Mouse (Mus musculus): ENCODE data around the gene Adk. TPM values are rescaled to one million over a fixed set of nuclear protein-coding genes. Genes with fewer than 3 reads are reported as not detected.

Gene Adk
- polyA plus RNA-seq, 1 experiment, result 69.5 TPM

GRCm38 (mm10) chr14:21402621-21403405 lies 350.4 kb downstream of the Adk start:
- Histone ChIP-seq H3K4me3 (ENCODE audit: insufficient read depth, poor library complexity, severe bottlenecking) (no peak overlapping the region), H3ac (ENCODE audit: control insufficient read depth, insufficient read length, low read depth) (no peak overlapping the region)
- TF ChIP-seq MYOG (IDR thresholded peaks at IDR 0.05; ENCODE audit: control insufficient read depth, extremely low read depth, insufficient read length), result no peak
- TF ChIP-seq CTCF (IDR thresholded peaks at IDR 0.05; ENCODE audit: control insufficient read depth, insufficient read depth, insufficient read length), result no peak
- no peak for TF ChIP-seq FOSL1 (IDR thresholded peaks at IDR 0.05; ENCODE audit: insufficient read depth, low read length, poor library complexity, severe bottlenecking)
- no peak for TF ChIP-seq MYOD1 (IDR thresholded peaks at IDR 0.05; ENCODE audit: control insufficient read depth, insufficient read length, low read depth)
- no peak for TF ChIP-seq CEBPB (IDR thresholded peaks at IDR 0.05; ENCODE audit: low read depth)
- no peak for TF ChIP-seq MAX (IDR thresholded peaks at IDR 0.05)
- no peak for TF ChIP-seq USF1 (IDR thresholded peaks at IDR 0.05; ENCODE audit: low read depth)

GRCm38 (mm10) chr14:21406946-21407345 lies 354.6 kb downstream of the Adk start:
- H3ac ChIP-seq (ENCODE audit: control insufficient read depth, insufficient read length, low read depth), result no peak overlapping the region
- no peak for TF ChIP-seq MAX (IDR thresholded peaks at IDR 0.05)
- no peak for TF ChIP-seq FOSL1 (IDR thresholded peaks at IDR 0.05; ENCODE audit: insufficient read depth, low read length, poor library complexity, severe bottlenecking)
- TF ChIP-seq MYOG (IDR thresholded peaks at IDR 0.05; ENCODE audit: control insufficient read depth, extremely low read depth, insufficient read length), result no peak
- TF ChIP-seq USF1 (IDR thresholded peaks at IDR 0.05; ENCODE audit: low read depth), result no peak
- TF ChIP-seq CEBPB (IDR thresholded peaks at IDR 0.05; ENCODE audit: low read depth), result no peak
- no peak for TF ChIP-seq MYOD1 (IDR thresholded peaks at IDR 0.05; ENCODE audit: control insufficient read depth, insufficient read length, low read depth)
- no peak for TF ChIP-seq CTCF (IDR thresholded peaks at IDR 0.05; ENCODE audit: control insufficient read depth, insufficient read depth, insufficient read length)

More at GRCm38 (mm10) chr14:21402621-21403405, 350.4 kb downstream of the Adk start:
- no peaks in the 10 kb centered on the region for H3K27me3 ChIP-seq (ENCODE audit: control insufficient read depth, insufficient read depth, insufficient read length)
- H3K79me2 ChIP-seq (ENCODE audit: control insufficient read depth, insufficient read depth), result no peaks in the 10 kb centered on the region
- no peaks in the 10 kb centered on the region for H3K36me3 ChIP-seq (ENCODE audit: control insufficient read depth, insufficient read depth)
- H3K79me3 ChIP-seq (ENCODE audit: low read depth), result no peaks in the 10 kb centered on the region

GRCm38 (mm10) chr14:21408846-21409245 lies 356.5 kb downstream of the Adk start:
- Histone ChIP-seq H3K27me3 (ENCODE audit: control insufficient read depth, insufficient read depth, insufficient read length) (no peaks in the 10 kb centered on the region), H3K79me2 (ENCODE audit: control insufficient read depth, insufficient read depth) (no peaks in the 10 kb centered on the region), H3K36me3 (ENCODE audit: control insufficient read depth, insufficient read depth) (no peaks in the 10 kb centered on the region), H3K4me3 (ENCODE audit: insufficient read depth, poor library complexity, severe bottlenecking) (no peak overlapping the region), H3ac (ENCODE audit: control insufficient read depth, insufficient read length, low read depth) (no peak overlapping the region), H3K79me3 (ENCODE audit: low read depth) (no peaks in the 10 kb centered on the region)
- no peak for TF ChIP-seq MYOD1 (IDR thresholded peaks at IDR 0.05; ENCODE audit: control insufficient read depth, insufficient read length, low read depth)

More at GRCm38 (mm10) chr14:21406946-21407345, 354.6 kb downstream of the Adk start:
- no peaks in the 10 kb centered on the region for H3K27me3 ChIP-seq (ENCODE audit: control insufficient read depth, insufficient read depth, insufficient read length)
- no peaks in the 10 kb centered on the region for H3K79me3 ChIP-seq (ENCODE audit: low read depth)
- H3K4me3 ChIP-seq (ENCODE audit: insufficient read depth, poor library complexity, severe bottlenecking), result no peak overlapping the region
- H3K36me3 ChIP-seq (ENCODE audit: control insufficient read depth, insufficient read depth), result no peaks in the 10 kb centered on the region
- H3K79me2 ChIP-seq (ENCODE audit: control insufficient read depth, insufficient read depth), result no peaks in the 10 kb centered on the region

GRCm38 (mm10) chr14:21410769-21411477 lies 358.5 kb downstream of the Adk start:
- TF ChIP-seq USF1 (IDR thresholded peaks at IDR 0.05; ENCODE audit: low read depth), result no peak
- TF ChIP-seq MYOD1 (IDR thresholded peaks at IDR 0.05; ENCODE audit: control insufficient read depth, insufficient read length, low read depth), result no peak
- TF ChIP-seq CTCF (IDR thresholded peaks at IDR 0.05; ENCODE audit: control insufficient read depth, insufficient read depth, insufficient read length), result no peak
- TF ChIP-seq CEBPB (IDR thresholded peaks at IDR 0.05; ENCODE audit: low read depth), result no peak
- TF ChIP-seq MYOG (IDR thresholded peaks at IDR 0.05; ENCODE audit: control insufficient read depth, extremely low read depth, insufficient read length), result no peak
- no peak for TF ChIP-seq FOSL1 (IDR thresholded peaks at IDR 0.05; ENCODE audit: insufficient read depth, low read length, poor library complexity, severe bottlenecking)
- no peak for TF ChIP-seq MAX (IDR thresholded peaks at IDR 0.05)
- Histone ChIP-seq H3K79me3 (ENCODE audit: low read depth) (no peaks in the 10 kb centered on the region), H3K27me3 (ENCODE audit: control insufficient read depth, insufficient read depth, insufficient read length) (no peaks in the 10 kb centered on the region), H3K36me3 (ENCODE audit: control insufficient read depth, insufficient read depth) (no peaks in the 10 kb centered on the region), H3K79me2 (ENCODE audit: control insufficient read depth, insufficient read depth) (no peaks in the 10 kb centered on the region), H3ac (ENCODE audit: control insufficient read depth, insufficient read length, low read depth) (no peak overlapping the region), H3K4me3 (ENCODE audit: insufficient read depth, poor library complexity, severe bottlenecking) (no peak overlapping the region)

GRCm38 (mm10) chr14:21411524-21411923 lies 359.1 kb downstream of the Adk start:
- H3K36me3 ChIP-seq (ENCODE audit: control insufficient read depth, insufficient read depth), result no peaks in the 10 kb centered on the region
- no peaks in the 10 kb centered on the region for H3K79me3 ChIP-seq (ENCODE audit: low read depth)
- no peaks in the 10 kb centered on the region for H3K79me2 ChIP-seq (ENCODE audit: control insufficient read depth, insufficient read depth)
- H3K27me3 ChIP-seq (ENCODE audit: control insufficient read depth, insufficient read depth, insufficient read length), result no peaks in the 10 kb centered on the region
- H3K4me3 ChIP-seq (ENCODE audit: insufficient read depth, poor library complexity, severe bottlenecking), result no peak overlapping the region
- no peak for TF ChIP-seq CTCF (IDR thresholded peaks at IDR 0.05; ENCODE audit: control insufficient read depth, insufficient read depth, insufficient read length)
- no peak for TF ChIP-seq USF1 (IDR thresholded peaks at IDR 0.05; ENCODE audit: low read depth)
- TF ChIP-seq CEBPB (IDR thresholded peaks at IDR 0.05; ENCODE audit: low read depth), result no peak
- no peak for TF ChIP-seq MAX (IDR thresholded peaks at IDR 0.05)
- TF ChIP-seq FOSL1 (IDR thresholded peaks at IDR 0.05; ENCODE audit: insufficient read depth, low read length, poor library complexity, severe bottlenecking), result no peak
- TF ChIP-seq MYOG (IDR thresholded peaks at IDR 0.05; ENCODE audit: control insufficient read depth, extremely low read depth, insufficient read length), result no peak
- no peak for TF ChIP-seq MYOD1 (IDR thresholded peaks at IDR 0.05; ENCODE audit: control insufficient read depth, insufficient read length, low read depth)
- H3ac ChIP-seq (ENCODE audit: control insufficient read depth, insufficient read length, low read depth), result no peak overlapping the region
